In the genomic region with DNA sequence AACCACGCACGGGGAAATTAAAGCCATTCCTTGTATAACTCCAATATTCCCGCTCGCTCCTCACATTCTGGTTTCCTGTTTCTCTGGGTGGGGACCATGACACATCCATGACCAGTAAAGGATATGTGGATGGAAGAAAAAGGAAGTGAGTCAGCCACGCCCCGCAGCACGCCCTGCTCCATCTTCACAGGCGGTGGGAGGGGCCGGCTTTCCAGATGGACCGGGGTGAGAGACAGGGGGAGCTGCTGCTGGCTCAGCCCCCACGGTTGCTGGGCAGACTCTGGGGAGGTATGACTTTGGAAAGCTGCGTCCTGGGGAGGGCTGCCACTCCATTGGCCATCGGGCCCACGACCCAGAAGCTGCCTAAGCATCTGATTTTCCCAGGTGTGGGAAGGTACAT, we compare ENCODE assay signal across 8 mouse cellular contexts. TPM values are rescaled to one million over a fixed set of nuclear protein-coding genes. Genes with fewer than 3 reads are reported as not detected.
DNase-seq lines count a peak whose midpoint lies in the region; ATAC-seq and TF ChIP-seq lines count a peak whose summit lies in the region.

No protein-coding gene starts in this region.

- no peaks in the 10 kb centered on the region for H3K36me3 ChIP-seq in forebrain, embryonic 16.5 days (ENCODE audit: control insufficient read depth, insufficient read depth)
- peaks cover 17% of the 10 kb centered on the region for H3K36me3 ChIP-seq in forebrain, embryonic 10.5 days (replicated peaks)
- H3K36me3 ChIP-seq in E14TG2a.4 (ENCODE audit: insufficient read depth, low read length), result no peaks in the 10 kb centered on the region
- 0 out of 2 replicates have a peak, but pooled peaks cover 9% of the 10 kb centered on the region for H3K36me3 ChIP-seq in embryonic facial prominence, embryonic 15.5 days
- peaks cover 13% of the 10 kb centered on the region for H3K36me3 ChIP-seq in limb, embryonic 10.5 days

- H3K27me3 ChIP-seq in forebrain, embryonic 16.5 days (replicated peaks; ENCODE audit: control insufficient read depth, insufficient read depth, low read length), result no peaks in the 10 kb centered on the region
- H3K27me3 ChIP-seq in forebrain, embryonic 10.5 days (ENCODE audit: poor library complexity, severe bottlenecking), result no peaks in the 10 kb centered on the region
- peaks cover 7% of the 10 kb centered on the region for H3K27me3 ChIP-seq in E14TG2a.4 (ENCODE audit: insufficient read depth, low read length)
- no peaks in the 10 kb centered on the region for H3K27me3 ChIP-seq in embryonic facial prominence, embryonic 15.5 days
- H3K27me3 ChIP-seq in limb, embryonic 10.5 days (ENCODE audit: low read depth, poor library complexity, severe bottlenecking), result no peaks in the 10 kb centered on the region

- no peak overlapping the region for H3K9ac ChIP-seq in forebrain, embryonic 16.5 days (replicated peaks; ENCODE audit: low read depth, low read length)
- H3K9ac ChIP-seq in embryonic facial prominence, embryonic 15.5 days, result no peak overlapping the region

- no peak overlapping the region for H3K27ac ChIP-seq in forebrain, embryonic 16.5 days (ENCODE audit: low read length)
- H3K27ac ChIP-seq in forebrain, embryonic 10.5 days, result no peak overlapping the region
- peak overlapping the region; percentile 65 for H3K27ac ChIP-seq in embryonic facial prominence, embryonic 15.5 days (replicated peaks)
- H3K27ac ChIP-seq in limb, embryonic 10.5 days, result peak overlapping the region; percentile 39

- no peak overlapping the region for H3K4me2 ChIP-seq in forebrain, embryonic 16.5 days (ENCODE audit: low read length)
- H3K4me2 ChIP-seq in embryonic facial prominence, embryonic 15.5 days (replicated peaks), result 0 out of 2 replicates have a peak overlapping the region, but pooled peaks have one; percentile 17

- H3K4me1 ChIP-seq in forebrain, embryonic 16.5 days (replicated peaks; ENCODE audit: control insufficient read depth, insufficient read depth, low read length), result no peaks in the 10 kb centered on the region; the same call in 1 of the 2 replicates
- H3K4me1 ChIP-seq in forebrain, embryonic 10.5 days, result peaks cover 7% of the 10 kb centered on the region
- H3K4me1 ChIP-seq in E14TG2a.4 (replicated peaks; ENCODE audit: low read depth, low read length), result peaks cover 26% of the 10 kb centered on the region
- peaks cover 22% of the 10 kb centered on the region for H3K4me1 ChIP-seq in embryonic facial prominence, embryonic 15.5 days
- H3K4me1 ChIP-seq in limb, embryonic 10.5 days, result peaks cover 28% of the 10 kb centered on the region

- H3K4me3 ChIP-seq in forebrain, embryonic 16.5 days (replicated peaks; ENCODE audit: low read length), result no peak overlapping the region
- no peak overlapping the region for H3K4me3 ChIP-seq in forebrain, embryonic 10.5 days
- peak overlapping the region; percentile 23; the same call in 1 of the 2 replicates for H3K4me3 ChIP-seq in E14TG2a.4 (replicated peaks; ENCODE audit: low read length)
- H3K4me3 ChIP-seq in embryonic facial prominence, embryonic 15.5 days (replicated peaks), result no peak overlapping the region
- H3K4me3 ChIP-seq in limb, embryonic 10.5 days, result no peak overlapping the region

- H3K9me3 ChIP-seq in forebrain, embryonic 16.5 days (ENCODE audit: control insufficient read depth, low read length), result no peaks in the 10 kb centered on the region
- peaks cover 1% of the 10 kb centered on the region; the same call in 1 of the 2 replicates for H3K9me3 ChIP-seq in forebrain, embryonic 10.5 days
- no peaks in the 10 kb centered on the region for H3K9me3 ChIP-seq in E14TG2a.4 (ENCODE audit: low read length)
- H3K9me3 ChIP-seq in embryonic facial prominence, embryonic 15.5 days (replicated peaks), result no peaks in the 10 kb centered on the region
- H3K9me3 ChIP-seq in limb, embryonic 10.5 days (replicated peaks), result no peaks in the 10 kb centered on the region

- ATAC-seq in forebrain, embryonic 16.5 days, result peak; percentile 48; the same call in 1 of the 2 replicates
- ATAC-seq in embryonic facial prominence, embryonic 15.5 days (ENCODE audit: insufficient number of reproducible peaks, low FRiP score, low TSS enrichment, low read depth), result peak; percentile 73; the same call in 1 of the 2 replicates
- ATAC-seq in megakaryocyte-erythroid progenitor cell, adult 5-6 weeks (replicated peaks; ENCODE audit: low FRiP score, low TSS enrichment, poor library complexity, severe bottlenecking), result no peak

- DNase-seq in forebrain, embryonic 10.5 days (ENCODE audit: extremely low spot score, low spot score), result no peak
- peak; percentile 61 for DNase-seq in heart, postnatal 25 days (ENCODE audit: low spot score)
- peak; percentile 53 for DNase-seq in limb, embryonic 10.5 days (ENCODE audit: low spot score)
- DNase-seq in right cerebral cortex, postnatal 10 days (ENCODE audit: low spot score in 2 of 2), result peak; percentile 60 to 67

- no peak for TF ChIP-seq CTCF in E14TG2a.4 (conservative IDR thresholded peaks at IDR 0.05; ENCODE audit: low read length)

- intact Hi-C loops in heart, postnatal 25 days (cut with DNase I), result loop anchor here (5.0 kb wide), 1 partner anchor 48 kb away; no protein-coding TSS in a partner anchor

- WGBS in forebrain, embryonic 16.5 days, result 47% methylated on average over 14 of the region's 14 CpGs
- 47% methylated on average over 14 of the region's 14 CpGs for WGBS in forebrain, embryonic 10.5 days
- 21% methylated on average over 14 of the region's 14 CpGs for WGBS in embryonic facial prominence, embryonic 15.5 days
- WGBS in limb, embryonic 10.5 days, result 31% methylated on average over 14 of the region's 14 CpGs

RNA-seq across cellular contexts. Expression of gene Prox2, which starts 16.5 kb away (rescaled TPM):
- 1.6 and 2.1 TPM in 2 replicates for polyA plus RNA-seq in forebrain, embryonic 16.5 days (2015; fragmentation: Nextera tagmentation; extraction: Ambion mirVana)
- polyA plus RNA-seq in forebrain, embryonic 10.5 days (2016; fragmentation: Nextera tagmentation; extraction: Ambion mirVana), result 2.3 and 2.7 TPM in 2 replicates
- 3.1 and 4.0 TPM in 2 replicates for polyA plus RNA-seq in embryonic facial prominence, embryonic 15.5 days (2015; fragmentation: Nextera tagmentation; extraction: Ambion mirVana)
- 1 to 10 TPM; 1.5 to 1.8 TPM for total RNA-seq in heart, postnatal 25 days (2021)
- polyA plus RNA-seq in limb, embryonic 10.5 days (2016; fragmentation: Nextera tagmentation; extraction: Ambion mirVana), result 2.4 and 2.7 TPM in 2 replicates
- 2.5 and 11.8 TPM in 2 replicates for total RNA-seq in megakaryocyte-erythroid progenitor cell, adult 5-6 weeks (2014; fragmentation: Nextera tagmentation)
- 4.3 and 8.3 TPM in 2 replicates for total RNA-seq in megakaryocyte-erythroid progenitor cell, adult 5-6 weeks (2017)

RNA-seq across cellular contexts. Expression of gene Dlst, which starts 16.6 kb away (rescaled TPM):
- 102 and 106 TPM in 2 replicates for polyA plus RNA-seq in forebrain, embryonic 16.5 days (2015; fragmentation: Nextera tagmentation; extraction: Ambion mirVana)
- 113 and 122 TPM in 2 replicates for polyA plus RNA-seq in forebrain, embryonic 10.5 days (2016; fragmentation: Nextera tagmentation; extraction: Ambion mirVana)
- polyA plus RNA-seq in embryonic facial prominence, embryonic 15.5 days (2015; fragmentation: Nextera tagmentation; extraction: Ambion mirVana), result 105 and 106 TPM in 2 replicates
- total RNA-seq in heart, postnatal 25 days (2021), result 100 to 1,000 TPM; 830 to 838 TPM
- 116 and 123 TPM in 2 replicates for polyA plus RNA-seq in limb, embryonic 10.5 days (2016; fragmentation: Nextera tagmentation; extraction: Ambion mirVana)
- total RNA-seq in megakaryocyte-erythroid progenitor cell, adult 5-6 weeks (2014; fragmentation: Nextera tagmentation), result 216 and 227 TPM in 2 replicates
- 230 and 281 TPM in 2 replicates for total RNA-seq in megakaryocyte-erythroid progenitor cell, adult 5-6 weeks (2017)

RNA-seq across cellular contexts. Expression of gene Rps6kl1, which starts 57.1 kb away (rescaled TPM):
- 23.7 and 30.8 TPM in 2 replicates for polyA plus RNA-seq in forebrain, embryonic 16.5 days (2015; fragmentation: Nextera tagmentation; extraction: Ambion mirVana)
- 0.89 and 1.0 TPM in 2 replicates for polyA plus RNA-seq in forebrain, embryonic 10.5 days (2016; fragmentation: Nextera tagmentation; extraction: Ambion mirVana)
- polyA plus RNA-seq in embryonic facial prominence, embryonic 15.5 days (2015; fragmentation: Nextera tagmentation; extraction: Ambion mirVana), result 0.69 and 1.1 TPM in 2 replicates
- 1 to 10 TPM; 2.6 to 4.3 TPM for total RNA-seq in heart, postnatal 25 days (2021)
- polyA plus RNA-seq in limb, embryonic 10.5 days (2016; fragmentation: Nextera tagmentation; extraction: Ambion mirVana), result 0.39 and 0.45 TPM in 2 replicates
- total RNA-seq in megakaryocyte-erythroid progenitor cell, adult 5-6 weeks (2014; fragmentation: Nextera tagmentation), result 0.35 TPM in 1 of 2 replicates, not detected in the other
- total RNA-seq in megakaryocyte-erythroid progenitor cell, adult 5-6 weeks (2017), result not detected in 2 replicates

Comparison
In these comparisons a context has a peak if more than half of its experiments do, and no peak if none do; other contexts are left out.
1. RNA of gene Rps6kl1, which starts 57.1 kb away (polyA plus RNA-seq): 23.7 to 30.8 TPM in forebrain, embryonic 16.5 days; 0.89 to 1.0 TPM in forebrain, embryonic 10.5 days, 0.69 to 1.1 TPM in embryonic facial prominence, embryonic 15.5 days and 0.39 to 0.45 TPM in limb, embryonic 10.5 days; every median in the first group is over 10 times any median in the second.
2. H3K27ac ChIP-seq: peak in embryonic facial prominence, embryonic 15.5 days (single experiment) and limb, embryonic 10.5 days (single experiment); none in forebrain, embryonic 16.5 days (single experiment) and forebrain, embryonic 10.5 days (single experiment).